Mouse (Mus musculus) neural tube, embryonic 14.5 days (tissue): Measurements from ENCODE around the gene Gm16867. TPM values are rescaled to one million over a fixed set of nuclear protein-coding genes. Genes with fewer than 3 reads are reported as not detected.
A peak's percentile ranks its signal among the peaks of the same experiment; 100 is the strongest.
"Not testable (repeated sequence)": the region's sequence is repeated elsewhere in the genome, so short reads cannot be mapped to it uniquely, and the experiment has no call there.

Source experiments
- ATAC-seq: fragments of 200-750 bp; cut with Nextera tagmentation; 2 replicates; pipeline ENCODE4 v1.8.0; 2017; ENCODE audit warnings: low read depth, mild to moderate bottlenecking, moderate TSS enrichment, moderate library complexity
- H3K27ac ChIP-seq: fragments of 300-500 bp; sonication (generic); 2 replicates; pipeline ENCODE4 v1.5.1; 2014; ENCODE audit warnings: low read depth, mild to moderate bottlenecking, control low read depth, low read length, moderate library complexity, mixed read lengths
- H3K27me3 ChIP-seq: fragments of 300-500 bp; sonication (generic); 2 replicates; pipeline ENCODE4 v1.6.1; 2014; ENCODE audit warnings: low read length; ENCODE audit not compliant: control insufficient read depth, insufficient read depth
- H3K36me3 ChIP-seq: fragments of 300-500 bp; sonication (generic); 2 replicates; pipeline ENCODE4 v1.6.1; 2014; ENCODE audit warnings: low read length, mixed read lengths; ENCODE audit not compliant: control insufficient read depth, insufficient read depth
- H3K4me1 ChIP-seq: fragments of 300-500 bp; sonication (generic); 2 replicates; pipeline ENCODE4 v1.6.1; 2014; ENCODE audit warnings: low read length; ENCODE audit not compliant: control insufficient read depth, insufficient read depth
- H3K4me2 ChIP-seq: fragments of 300-500 bp; sonication (generic); 2 replicates; pipeline ENCODE4 v1.6.1; 2014; ENCODE audit warnings: mild to moderate bottlenecking, low read depth, low read length, control low read depth
- H3K4me3 ChIP-seq: fragments of 300-500 bp; sonication (generic); 2 replicates; pipeline ENCODE4 v1.5.1; 2014; ENCODE audit warnings: low read depth, low read length, control low read depth, mixed read lengths
- H3K9ac ChIP-seq: fragments of 300-500 bp; sonication (generic); replicated peaks from 2 replicates; pipeline ENCODE4 v1.6.1; 2014; ENCODE audit warnings: low read depth, mild to moderate bottlenecking, control low read depth, low read length, mixed read lengths
- H3K9me3 ChIP-seq: fragments of 300-500 bp; sonication (generic); 2 replicates; pipeline ENCODE4 v1.6.1; 2016; ENCODE audit warnings: low read length; ENCODE audit not compliant: control insufficient read depth
- WGBS: fragments of 180-500 bp; shearing (Covaris S2); extraction: QIAGEN DNeasy Blood & Tissue Kit; methylation state at CpG from one replicate; pipeline ENCODE4 v1.1.7; 2014; 5-methylcytosine and 5-hydroxymethylcytosine counted together
- polyA plus RNA-seq: library from polyadenylated mRNA; unstranded; fragments of >200 nt; fragmentation: Nextera tagmentation; extraction: Ambion mirVana; gene quantifications from 2 replicates; pipeline ENCODE4 v1.2.1, GENCODE M21; 2014

The Gm16867 gene
- polyA plus RNA-seq, 1 experiment from 2014 or later: not detected

DNA sequence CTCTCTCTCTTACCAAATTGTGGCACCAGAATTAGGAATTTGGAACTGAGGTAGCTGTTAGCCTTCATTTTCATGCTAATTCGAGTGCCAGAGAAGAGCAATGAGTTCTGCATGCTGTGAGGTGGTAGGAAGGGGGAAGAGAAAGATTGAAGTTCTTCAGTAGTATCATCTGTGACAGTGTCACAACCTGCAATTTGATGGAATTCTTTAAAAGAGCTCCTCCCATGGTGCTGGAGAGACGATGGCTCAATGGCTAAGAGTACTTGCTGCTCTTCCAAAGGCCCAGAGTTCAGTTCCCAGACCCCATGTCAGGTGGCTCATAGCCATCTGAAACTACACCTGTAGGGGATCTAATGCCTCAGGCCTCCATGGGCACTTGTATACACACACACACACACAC lies 9.3 kb upstream of the Gm16867 start, which contains the start of gene Gm27179:
Gm27179 (minus strand) TSS at position 101 of the 400 bp plus-strand sequence.
- H3K4me1 ChIP-seq, H3K27ac ChIP-seq, ATAC-seq, H3K27me3 ChIP-seq, H3K9ac ChIP-seq, H3K4me2 ChIP-seq, H3K36me3 ChIP-seq, H3K9me3 ChIP-seq, H3K4me3 ChIP-seq: not testable (repeated sequence)
- WGBS: no CpG with 5 or more reads among the region's 2 CpGs

DNA sequence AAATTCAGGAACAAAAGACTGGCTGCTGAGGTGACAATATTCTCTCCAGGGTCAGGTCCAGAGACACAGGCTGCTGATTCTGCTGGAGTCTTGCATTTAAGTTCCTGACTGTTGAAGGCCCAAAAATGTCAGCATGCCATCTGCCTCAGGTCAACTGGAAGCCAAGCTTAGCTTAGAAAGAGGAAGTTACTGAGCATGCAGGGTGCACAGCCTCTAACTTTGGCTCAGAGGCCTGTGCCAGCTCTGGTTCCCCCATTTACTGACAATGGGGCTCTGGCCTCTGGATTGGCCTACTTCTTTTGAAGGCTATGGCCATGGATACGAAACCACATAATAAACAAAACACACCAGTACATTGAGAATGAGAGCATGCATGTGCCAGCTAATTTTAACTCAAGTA lies 3.8 kb upstream of the Gm16867 start:
- not testable (repeated sequence) for ATAC-seq, H3K27ac ChIP-seq, H3K4me1 ChIP-seq, H3K4me3 ChIP-seq, H3K9ac ChIP-seq, H3K4me2 ChIP-seq, H3K9me3 ChIP-seq, H3K36me3 ChIP-seq, H3K27me3 ChIP-seq
- WGBS: no CpG with 5 or more reads among the region's 1 CpGs

DNA sequence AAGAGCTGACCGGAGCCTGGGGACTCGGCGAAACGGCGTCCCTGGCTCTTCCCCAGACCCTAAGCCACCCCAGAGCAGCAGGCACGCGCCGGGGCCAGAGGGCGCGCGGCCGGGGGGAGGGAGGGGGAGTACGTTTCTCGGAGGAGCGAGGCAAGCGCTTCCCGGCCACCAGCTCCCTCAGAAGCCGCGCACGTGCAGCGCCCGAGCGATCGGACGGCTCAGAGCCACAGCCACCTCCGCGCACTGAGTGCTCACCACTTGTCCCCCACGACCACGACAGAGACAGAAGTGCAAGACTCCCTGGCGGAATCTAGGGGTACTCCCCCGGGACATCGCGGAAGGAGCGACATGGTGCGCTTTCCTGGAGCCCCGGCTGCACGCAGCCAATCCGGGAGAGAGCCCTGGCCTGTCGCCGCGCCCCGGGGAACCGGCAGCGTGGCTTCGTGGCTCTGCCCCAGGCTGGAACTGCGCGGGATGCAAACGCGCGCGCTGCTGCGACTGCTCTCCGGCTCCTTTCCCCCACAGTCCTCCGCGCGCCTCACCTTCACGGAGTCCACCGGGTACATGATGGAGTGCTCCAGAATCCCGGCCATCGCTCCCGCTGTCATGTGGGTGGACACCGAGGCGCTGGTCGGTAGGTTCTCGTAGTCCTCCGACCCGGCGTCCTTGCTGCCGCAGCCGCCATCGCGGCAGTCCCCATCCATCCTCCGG lies 567 bp downstream of the Gm16867 start:
- H3K9ac ChIP-seq, H3K4me3 ChIP-seq, H3K4me1 ChIP-seq, H3K36me3 ChIP-seq, H3K4me2 ChIP-seq, H3K27me3 ChIP-seq, H3K27ac ChIP-seq, H3K9me3 ChIP-seq: not testable (repeated sequence)
- peak; percentile 78 for ATAC-seq
- WGBS: no CpG with 5 or more reads among the region's 73 CpGs

DNA sequence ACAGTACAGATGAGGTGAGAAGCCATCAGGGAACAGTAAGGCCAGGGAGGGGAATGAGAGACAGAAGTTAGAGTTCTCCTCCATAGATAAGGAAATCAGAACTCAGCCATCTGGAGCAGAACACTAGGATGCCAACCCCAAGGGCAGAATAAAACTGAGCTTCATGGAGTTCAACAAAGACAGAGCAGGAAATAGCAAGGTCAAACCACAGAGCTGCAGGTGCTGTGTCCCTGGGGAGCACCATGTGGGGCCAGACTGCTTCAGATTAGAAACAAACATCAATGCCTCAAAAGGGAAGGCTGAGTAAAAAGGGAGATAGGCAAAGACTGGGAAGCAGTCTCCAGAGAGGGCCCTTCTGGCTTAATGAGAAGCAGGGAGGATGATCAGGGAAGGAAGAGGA lies 6.9 kb downstream of the Gm16867 start:
- H3K27ac ChIP-seq, H3K4me1 ChIP-seq, H3K9ac ChIP-seq, H3K9me3 ChIP-seq, ATAC-seq, H3K4me2 ChIP-seq, H3K27me3 ChIP-seq, H3K4me3 ChIP-seq, H3K36me3 ChIP-seq: not testable (repeated sequence)

DNA sequence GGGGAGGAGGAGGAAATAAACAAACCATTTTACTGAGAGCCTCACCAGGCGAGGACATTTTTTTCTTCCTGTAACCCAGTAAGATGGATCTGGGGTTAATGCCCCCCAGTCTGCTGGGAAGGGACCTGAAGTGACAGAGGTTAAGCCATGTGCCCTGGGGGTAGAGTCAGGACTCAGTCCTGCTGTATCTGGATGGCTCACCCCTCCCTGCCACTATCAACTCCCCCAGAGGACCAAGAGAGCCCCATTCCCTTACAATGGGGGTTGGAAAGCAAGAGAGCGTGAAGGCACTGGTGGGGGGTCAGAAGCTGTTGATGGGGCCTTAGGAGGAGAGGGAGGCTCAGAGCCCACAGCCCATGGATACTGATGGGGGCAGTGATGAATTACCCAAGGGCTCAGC lies 8.2 kb downstream of the Gm16867 start:
- not testable (repeated sequence) for ATAC-seq
- WGBS: no CpG with 5 or more reads among the region's 2 CpGs

DNA sequence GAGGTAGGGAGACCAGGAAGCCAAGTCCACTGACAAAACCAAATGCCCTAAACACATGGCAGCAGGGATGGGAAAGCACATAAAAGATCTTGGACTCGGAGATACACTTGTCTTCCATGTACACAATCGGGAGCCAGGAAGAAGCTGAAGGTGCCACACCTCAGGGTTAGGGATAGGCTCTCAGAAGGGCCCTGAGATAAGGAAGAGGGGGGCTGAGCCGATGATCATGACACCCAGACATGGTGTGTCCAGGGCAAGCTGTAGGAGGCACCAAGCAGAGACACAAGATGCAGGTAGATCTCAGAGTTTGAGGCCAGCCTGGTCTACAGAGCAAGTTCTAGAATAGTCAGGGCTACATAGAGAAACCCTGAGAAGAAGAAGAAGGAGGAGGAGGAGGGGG lies 8.6 kb downstream of the Gm16867 start:
- H3K27ac ChIP-seq, H3K4me2 ChIP-seq, H3K9me3 ChIP-seq, H3K9ac ChIP-seq, H3K4me3 ChIP-seq, H3K36me3 ChIP-seq, ATAC-seq, H3K27me3 ChIP-seq, H3K4me1 ChIP-seq: not testable (repeated sequence)
- no CpG with 5 or more reads among the region's 3 CpGs for WGBS

More for the DNA sequence above, 8.2 kb downstream of the Gm16867 start:
- H3K4me1 ChIP-seq, H3K27me3 ChIP-seq, H3K9ac ChIP-seq, H3K27ac ChIP-seq, H3K4me3 ChIP-seq, H3K36me3 ChIP-seq, H3K4me2 ChIP-seq, H3K9me3 ChIP-seq: not testable (repeated sequence)

DNA sequence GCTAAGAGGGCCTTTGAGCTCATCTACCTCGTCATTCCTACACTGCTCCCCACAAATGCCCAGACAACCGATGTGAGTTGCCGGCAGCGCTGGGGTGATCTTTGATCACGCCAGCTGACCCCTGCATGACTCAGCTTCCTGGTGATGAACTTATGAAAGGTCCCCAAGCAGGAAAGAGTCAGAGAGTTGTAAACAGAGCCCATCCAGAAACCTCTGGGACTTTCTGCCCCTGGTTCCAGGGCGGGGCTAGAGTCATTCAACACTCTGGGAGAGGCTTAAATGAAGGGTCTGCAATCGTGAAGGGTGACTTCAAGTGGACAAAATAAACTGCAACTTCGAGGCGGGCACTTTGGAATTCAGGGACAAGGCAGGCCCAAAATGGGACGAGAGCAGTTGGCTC lies 15.2 kb downstream of the Gm16867 start:
- no CpG with 5 or more reads among the region's 10 CpGs for WGBS
- not testable (repeated sequence) for H3K4me1 ChIP-seq, H3K27me3 ChIP-seq, ATAC-seq, H3K27ac ChIP-seq, H3K9me3 ChIP-seq, H3K9ac ChIP-seq, H3K4me3 ChIP-seq, H3K4me2 ChIP-seq, H3K36me3 ChIP-seq

DNA sequence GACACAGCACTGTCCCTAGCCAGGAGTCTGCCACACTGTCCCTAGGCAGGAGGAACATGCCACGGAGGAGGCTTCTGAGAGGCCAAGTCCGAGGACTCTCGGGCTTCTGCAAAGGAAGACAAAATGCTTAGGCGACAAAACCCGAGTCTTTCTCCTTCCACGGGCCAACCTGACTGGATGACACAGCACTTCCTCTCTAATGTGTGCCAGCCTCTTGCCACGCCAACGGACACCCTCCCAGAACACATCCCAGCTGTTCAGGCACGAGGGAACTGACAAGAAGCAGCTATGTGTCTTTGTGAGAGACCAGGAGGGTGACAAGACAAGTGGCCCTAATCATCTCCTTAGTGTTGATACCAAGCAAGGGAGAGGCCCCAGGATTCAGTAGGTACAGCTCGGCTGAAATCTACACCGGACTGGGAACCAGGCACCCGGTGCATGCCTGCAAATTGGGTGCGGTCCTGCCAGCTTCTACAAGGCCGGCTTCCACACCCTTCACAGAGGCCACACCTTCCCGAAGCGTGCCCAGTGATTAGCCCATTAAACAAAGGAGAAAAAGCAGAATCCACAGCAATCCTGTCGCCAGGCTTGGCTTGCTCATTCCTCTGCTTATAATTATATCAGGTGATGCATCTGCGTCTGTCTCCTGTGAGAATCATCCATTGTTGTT lies 17.6 kb downstream of the Gm16867 start:
- not testable (repeated sequence) for H3K36me3 ChIP-seq, H3K4me1 ChIP-seq, ATAC-seq, H3K27ac ChIP-seq, H3K27me3 ChIP-seq, H3K4me2 ChIP-seq, H3K9ac ChIP-seq, H3K4me3 ChIP-seq, H3K9me3 ChIP-seq
- WGBS: no CpG with 5 or more reads among the region's 18 CpGs

DNA sequence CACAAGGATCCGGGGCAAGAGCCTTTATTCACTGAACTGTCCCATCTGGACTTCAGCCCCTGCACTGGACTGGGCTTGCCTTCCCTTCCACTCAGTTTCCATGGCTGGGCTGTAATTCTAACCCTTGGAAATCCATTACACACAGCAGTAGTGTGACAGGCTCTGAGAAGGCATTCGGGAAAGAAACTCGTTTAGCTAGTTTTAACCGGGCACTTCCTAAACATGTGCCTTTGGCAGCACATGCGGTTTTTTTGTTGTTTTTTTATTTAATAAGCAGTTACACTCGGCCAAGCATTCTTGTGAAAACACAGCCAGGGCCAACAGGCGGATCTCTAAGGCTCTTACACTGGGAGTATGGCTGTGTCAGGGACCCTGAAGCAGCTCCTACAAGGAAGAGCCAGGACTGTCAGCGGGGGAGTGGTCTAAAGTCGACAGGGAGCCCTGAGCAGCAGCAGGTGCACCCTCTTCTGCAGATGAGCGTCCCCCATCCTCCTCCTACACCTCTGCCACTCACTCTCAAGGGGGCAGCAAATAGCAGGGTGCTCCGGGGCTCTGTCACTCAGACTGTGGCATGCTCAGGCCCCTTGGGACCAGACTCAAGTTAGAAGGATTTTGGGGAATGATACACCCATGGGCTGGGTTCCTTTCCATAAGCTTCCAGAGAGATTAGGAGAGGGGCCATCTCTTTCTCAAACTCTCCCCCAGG lies 29.1 kb downstream of the Gm16867 start:
- ATAC-seq, H3K27ac ChIP-seq: not testable (repeated sequence)
- WGBS: no CpG with 5 or more reads among the region's 11 CpGs

More for the DNA sequence above, 29.1 kb downstream of the Gm16867 start:
- not testable (repeated sequence) for H3K4me2 ChIP-seq, H3K36me3 ChIP-seq, H3K4me1 ChIP-seq, H3K9ac ChIP-seq, H3K27me3 ChIP-seq, H3K4me3 ChIP-seq, H3K9me3 ChIP-seq
